Comparison of ENCODE assay signal across 8 mouse cellular contexts in the genomic region with DNA sequence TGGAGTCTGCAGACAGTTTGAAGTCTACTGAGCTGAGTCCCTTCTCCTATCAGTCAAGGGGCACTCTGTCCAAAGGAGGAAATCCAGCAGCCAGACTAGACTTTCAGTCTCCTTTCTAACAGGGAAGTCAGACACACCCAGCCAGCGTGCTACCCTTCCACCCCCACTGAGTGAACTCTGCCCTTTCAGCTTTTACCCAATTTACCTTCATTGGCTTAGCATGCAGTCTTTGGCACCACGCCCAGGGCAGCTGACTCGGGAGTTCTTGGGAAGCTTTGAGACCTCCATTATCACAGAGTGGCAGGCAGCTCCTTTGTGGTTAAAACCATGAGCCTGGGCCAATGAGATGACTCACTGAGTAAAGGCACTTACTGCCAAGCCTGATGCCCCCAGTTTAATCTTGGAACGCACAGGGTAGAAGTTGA.
A peak's percentile ranks its signal among the peaks of the same experiment; 100 is the strongest.
DNase-seq lines count a peak whose midpoint lies in the region; ATAC-seq and TF ChIP-seq lines count a peak whose summit lies in the region.

No protein-coding gene starts in this region.

- H3K27me3 ChIP-seq in midbrain, postnatal 0 days (ENCODE audit: insufficient read depth, low read length): no peaks in the 10 kb centered on the region
- H3K27me3 ChIP-seq in midbrain, embryonic 15.5 days (replicated peaks): no peaks in the 10 kb centered on the region
- H3K27me3 ChIP-seq in intestine, postnatal 0 days (replicated peaks; ENCODE audit: control insufficient read depth, insufficient read depth, low read length): no peaks in the 10 kb centered on the region
- no peaks in the 10 kb centered on the region for H3K27me3 ChIP-seq in liver, adult 2 months (ENCODE audit: control insufficient read depth, insufficient read depth, low read length)

- peak; percentile 62 for DNase-seq in midbrain, postnatal 0 days (ENCODE audit: low spot score)
- peak; percentile 53 for DNase-seq in gastrocnemius, postnatal 10 days
- peak; percentile 93 for DNase-seq in liver, adult 2 months (ENCODE audit: extremely low read depth, low read depth, low spot score)
- DNase-seq in ovary, postnatal 10 days (ENCODE audit: low spot score): peak; percentile 52
- peak; percentile 73 to 87 for DNase-seq in urinary bladder, postnatal 4 days (ENCODE audit: low spot score in 2 of 2)

- TF ChIP-seq CTCF in midbrain, postnatal 0 days (IDR thresholded peaks at IDR 0.05): no peak
- TF ChIP-seq CTCF in bone marrow, adult 2 months (IDR thresholded peaks at IDR 0.05; ENCODE audit: control insufficient read depth, insufficient read depth, low read length): no peak
- no peak for TF ChIP-seq CTCF in intestine, postnatal 0 days (IDR thresholded peaks at IDR 0.05; ENCODE audit: low read depth)
- no peak for TF ChIP-seq CTCF in liver, adult 2 months (IDR thresholded peaks at IDR 0.05; ENCODE audit: low read depth, low read length)

- 38% methylated on average over 4 of the region's 4 CpGs for WGBS in midbrain, postnatal 0 days
- 51% methylated on average over 4 of the region's 4 CpGs for WGBS in midbrain, embryonic 15.5 days
- WGBS in bone marrow, adult 2 months: 4% methylated on average over 4 of the region's 4 CpGs
- 22% methylated on average over 4 of the region's 4 CpGs for WGBS in intestine, postnatal 0 days
- WGBS in liver, adult 2 months: 3% methylated on average over 4 of the region's 4 CpGs

- no peak overlapping the region for H3K4me3 ChIP-seq in midbrain, postnatal 0 days (ENCODE audit: low read depth, low read length)
- H3K4me3 ChIP-seq in midbrain, embryonic 15.5 days: no peak overlapping the region
- H3K4me3 ChIP-seq in bone marrow, adult 2 months (replicated peaks; ENCODE audit: control insufficient read depth, low read depth, low read length): no peak overlapping the region
- H3K4me3 ChIP-seq in intestine, postnatal 0 days (ENCODE audit: low read depth, low read length): no peak overlapping the region
- H3K4me3 ChIP-seq in liver, adult 2 months (ENCODE audit: insufficient read depth, low read depth, low read length): no peak overlapping the region

- no peak overlapping the region for H3K9ac ChIP-seq in midbrain, postnatal 0 days (replicated peaks; ENCODE audit: low read length, poor library complexity, severe bottlenecking)
- H3K9ac ChIP-seq in midbrain, embryonic 15.5 days: no peak overlapping the region
- H3K9ac ChIP-seq in intestine, postnatal 0 days (ENCODE audit: low read depth, low read length): no peak overlapping the region
- 0 out of 2 replicates have a peak overlapping the region, but pooled peaks have one; percentile 30 for H3K9ac ChIP-seq in liver, adult 2 months (ENCODE audit: low read depth, low read length)

- no peak for TF ChIP-seq POLR2A in bone marrow, adult 2 months (IDR thresholded peaks at IDR 0.05; ENCODE audit: borderline replicate concordance, control insufficient read depth, low read depth, low read length)
- TF ChIP-seq POLR2A in liver, adult 2 months (IDR thresholded peaks at IDR 0.05; ENCODE audit: extremely low read depth, insufficient read depth, low read length): no peak

- ATAC-seq in midbrain, postnatal 0 days (ENCODE audit: low FRiP score): no peak
- no peak for ATAC-seq in midbrain, embryonic 15.5 days (replicated peaks)
- peak; percentile 92 for ATAC-seq in intestine, postnatal 0 days

- H3K4me2 ChIP-seq in midbrain, postnatal 0 days (ENCODE audit: low read depth, low read length, poor library complexity, severe bottlenecking): no peak overlapping the region
- H3K4me2 ChIP-seq in midbrain, embryonic 15.5 days: no peak overlapping the region
- no peak overlapping the region; the same call in 1 of the 2 replicates for H3K4me2 ChIP-seq in intestine, postnatal 0 days (replicated peaks; ENCODE audit: low read depth)

- no peak overlapping the region for H3K27ac ChIP-seq in midbrain, postnatal 0 days (ENCODE audit: low read depth, low read length)
- no peak overlapping the region for H3K27ac ChIP-seq in midbrain, embryonic 15.5 days
- H3K27ac ChIP-seq in bone marrow, adult 2 months (ENCODE audit: control insufficient read depth, insufficient read depth, low read depth, low read length, poor library complexity): peak overlapping the region; percentile 94
- H3K27ac ChIP-seq in intestine, postnatal 0 days (ENCODE audit: low read depth, low read length): peak overlapping the region; percentile 83
- peak overlapping the region; percentile 85 for H3K27ac ChIP-seq in liver, adult 2 months (replicated peaks; ENCODE audit: insufficient read depth, low read depth, low read length)

- no peaks in the 10 kb centered on the region for H3K36me3 ChIP-seq in midbrain, postnatal 0 days (ENCODE audit: insufficient read depth, low read length)
- no peaks in the 10 kb centered on the region for H3K36me3 ChIP-seq in midbrain, embryonic 15.5 days (replicated peaks)
- H3K36me3 ChIP-seq in intestine, postnatal 0 days (ENCODE audit: control insufficient read depth, insufficient read depth): no peaks in the 10 kb centered on the region
- no peaks in the 10 kb centered on the region for H3K36me3 ChIP-seq in liver, adult 2 months (ENCODE audit: control insufficient read depth, insufficient read depth, low read length)

- no peaks in the 10 kb centered on the region for H3K4me1 ChIP-seq in midbrain, postnatal 0 days (ENCODE audit: insufficient read depth, low read length)
- no peaks in the 10 kb centered on the region for H3K4me1 ChIP-seq in midbrain, embryonic 15.5 days
- H3K4me1 ChIP-seq in bone marrow, adult 2 months (ENCODE audit: control insufficient read depth, insufficient read depth, low read length): peaks cover 27% of the 10 kb centered on the region
- peaks cover 8% of the 10 kb centered on the region for H3K4me1 ChIP-seq in intestine, postnatal 0 days (replicated peaks; ENCODE audit: control insufficient read depth, insufficient read depth, low read length)
- peaks cover 21% of the 10 kb centered on the region for H3K4me1 ChIP-seq in liver, adult 2 months (ENCODE audit: control insufficient read depth, insufficient read depth, low read length)

- H3K79me2 ChIP-seq in liver, adult 2 months (ENCODE audit: control insufficient read depth, insufficient read depth, low read length): peaks cover 6% of the 10 kb centered on the region; the same call in 1 of the 2 replicates

- H3K9me3 ChIP-seq in midbrain, postnatal 0 days (ENCODE audit: low read length): no peaks in the 10 kb centered on the region
- H3K9me3 ChIP-seq in midbrain, embryonic 15.5 days: no peaks in the 10 kb centered on the region
- H3K9me3 ChIP-seq in intestine, postnatal 0 days (ENCODE audit: control insufficient read depth): no peaks in the 10 kb centered on the region

Comparison
In these comparisons a context has a peak if more than half of its experiments do, and no peak if none do; other contexts are left out.
1. H3K27ac ChIP-seq: peak in bone marrow, adult 2 months (single experiment), intestine, postnatal 0 days (single experiment) and liver, adult 2 months (single experiment); none in midbrain, postnatal 0 days (single experiment) and midbrain, embryonic 15.5 days (single experiment).
2. Peak in every context shown above with its lines, with median percentiles within 50 percentile points of each other: DNase-seq.